Mouse (Mus musculus) midbrain, embryonic 11.5 days (tissue): ENCODE data around the gene Ankrd63. TPM values are rescaled to one million over a fixed set of nuclear protein-coding genes. Genes with fewer than 3 reads are reported as not detected.
A peak's percentile ranks its signal among the peaks of the same experiment; 100 is the strongest.

Experiments used
- ATAC-seq: fragments of 200-750 bp; cut with Nextera tagmentation; 2 replicates; pipeline ENCODE4 v1.8.0; 2017; ENCODE audit warnings: moderate TSS enrichment, moderate library complexity; ENCODE audit not compliant: low FRiP score
- DNase-seq: peaks from one replicate; pipeline ENCODE4 v3.0.0; 2015; ENCODE audit warnings: low spot score; ENCODE audit errors: missing footprints
- H3K27ac ChIP-seq: fragments of 300-500 bp; sonication (generic); 2 replicates; pipeline ENCODE4 v1.5.1; 2014; ENCODE audit warnings: low read depth, low read length
- H3K27me3 ChIP-seq: fragments of 300-500 bp; sonication (generic); 2 replicates; pipeline ENCODE4 v1.6.1; 2014; ENCODE audit warnings: mild to moderate bottlenecking, low read length, moderate library complexity, mixed read lengths; ENCODE audit not compliant: control insufficient read depth, insufficient read depth
- H3K36me3 ChIP-seq: fragments of 300-500 bp; sonication (generic); 2 replicates; pipeline ENCODE4 v1.6.1; 2014; ENCODE audit warnings: mild to moderate bottlenecking, low read length, moderate library complexity, mixed read lengths; ENCODE audit not compliant: control insufficient read depth, insufficient read depth
- H3K4me1 ChIP-seq: fragments of 300-500 bp; sonication (generic); 2 replicates; pipeline ENCODE4 v1.6.1; 2014; ENCODE audit warnings: low read length; ENCODE audit not compliant: control insufficient read depth, insufficient read depth
- H3K4me2 ChIP-seq: fragments of 300-500 bp; sonication (generic); 2 replicates; pipeline ENCODE4 v1.6.1; 2014; ENCODE audit warnings: mild to moderate bottlenecking, moderate library complexity
- H3K4me3 ChIP-seq: fragments of 300-500 bp; sonication (generic); 2 replicates; pipeline ENCODE4 v1.5.1; 2014; ENCODE audit warnings: low read depth, low read length
- H3K9ac ChIP-seq: fragments of 300-500 bp; sonication (generic); 2 replicates; pipeline ENCODE4 v1.6.1; 2014; ENCODE audit warnings: low read length
- H3K9me3 ChIP-seq: fragments of 300-500 bp; sonication (generic); 2 replicates; pipeline ENCODE4 v1.6.1; 2016; ENCODE audit warnings: low read length; ENCODE audit not compliant: control insufficient read depth
- WGBS: fragments of 180-500 bp; shearing (Covaris S2); extraction: QIAGEN DNeasy Blood & Tissue Kit; methylation state at CpG from one replicate; pipeline ENCODE4 v1.1.7; 2014; 5-methylcytosine and 5-hydroxymethylcytosine counted together
- polyA plus RNA-seq: library from polyadenylated mRNA; unstranded; fragments of >200 nt; fragmentation: Nextera tagmentation; extraction: Ambion mirVana; gene quantifications from 2 replicates; pipeline ENCODE4 v1.2.1, GENCODE M21; 2014

Ankrd63 gene
- polyA plus RNA-seq, 1 experiment from 2014 or later = not detected

GRCm38 (mm10) chr2:118673686-118674465 lies 29.9 kb downstream of the Ankrd63 start:
- Histone ChIP-seq H3K27me3 (peaks cover 46% of the 10 kb centered on the region), H3K27ac (no peak overlapping the region), H3K4me3 (no peak overlapping the region), H3K9me3 (no peaks in the 10 kb centered on the region), H3K4me1 (peaks cover 11% of the 10 kb centered on the region), H3K9ac (no peak overlapping the region), H3K36me3 (no peaks in the 10 kb centered on the region), H3K4me2 (no peak overlapping the region)
- 23% methylated on average over 15 of the region's 15 CpGs for WGBS
- DNase-seq (no peak), ATAC-seq (no peak)

DNA sequence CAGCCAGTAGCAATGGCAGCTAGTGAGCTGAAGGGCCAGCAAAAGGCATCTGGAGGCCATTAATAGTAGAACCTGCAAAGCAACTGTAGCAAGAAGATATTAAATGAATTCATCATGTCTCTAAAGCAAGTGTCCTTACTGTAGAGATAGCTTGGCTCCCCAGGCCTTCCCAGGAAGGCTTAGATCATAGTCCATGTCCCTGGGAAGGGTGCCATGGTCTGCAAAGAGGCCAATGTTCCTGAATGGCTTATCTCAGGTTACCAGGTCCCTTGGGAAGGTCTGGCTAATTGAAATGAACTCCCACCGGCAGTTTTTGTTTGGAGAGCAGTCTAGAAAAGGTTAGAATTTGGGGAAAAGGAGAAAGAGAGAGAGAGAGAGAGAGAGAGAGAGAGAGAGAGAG lies 32.0 kb downstream of the Ankrd63 start:
- no peak for DNase-seq
- Histone ChIP-seq H3K4me1 (peaks cover 3% of the 10 kb centered on the region), H3K4me2 (no peak overlapping the region), H3K4me3 (no peak overlapping the region), H3K9me3 (no peaks in the 10 kb centered on the region), H3K27ac (no peak overlapping the region), H3K9ac (no peak overlapping the region), H3K27me3 (peaks cover 25% of the 10 kb centered on the region), H3K36me3 (no peaks in the 10 kb centered on the region)
- ATAC-seq = no peak
- 56% methylated on average over 1 of the region's 1 CpGs for WGBS

DNA sequence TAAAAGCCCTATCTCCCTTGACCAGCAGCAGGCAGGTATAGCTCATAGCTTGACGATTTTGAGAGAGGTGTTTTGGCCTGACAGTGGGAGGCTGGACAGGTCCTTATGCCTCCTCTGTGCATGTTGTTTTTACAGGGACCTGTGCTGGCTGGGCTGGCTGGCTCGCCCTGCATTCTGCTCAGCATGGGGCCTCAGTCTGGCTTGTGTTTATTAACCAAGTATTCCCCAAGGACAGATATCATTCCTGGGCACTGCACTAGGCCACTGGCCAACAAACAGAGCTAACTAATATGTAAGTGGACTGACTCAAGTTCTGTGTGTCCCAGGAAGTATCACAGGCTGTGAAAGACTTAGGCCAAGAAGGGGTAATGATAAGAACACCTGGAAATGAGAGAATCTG lies 34.0 kb downstream of the Ankrd63 start:
- WGBS = 54% methylated on average over 2 of the region's 2 CpGs
- DNase-seq (no peak), ATAC-seq (no peak)
- H3K9ac ChIP-seq = no peak overlapping the region
- H3K4me2 ChIP-seq = no peak overlapping the region
- peaks cover 7% of the 10 kb centered on the region for H3K27me3 ChIP-seq
- H3K36me3 ChIP-seq = no peaks in the 10 kb centered on the region
- no peak overlapping the region for H3K27ac ChIP-seq
- H3K4me1 ChIP-seq = no peaks in the 10 kb centered on the region
- H3K9me3 ChIP-seq = no peaks in the 10 kb centered on the region
- H3K4me3 ChIP-seq = no peak overlapping the region

GRCm38 (mm10) chr2:118669245-118669644 lies 34.5 kb downstream of the Ankrd63 start:
- H3K27me3 ChIP-seq = peaks cover 7% of the 10 kb centered on the region; the same call in 1 of the 2 replicates
- H3K4me2 ChIP-seq = no peak overlapping the region
- no peak overlapping the region for H3K27ac ChIP-seq
- H3K9ac ChIP-seq = no peak overlapping the region
- H3K4me1 ChIP-seq = no peaks in the 10 kb centered on the region
- no peaks in the 10 kb centered on the region for H3K36me3 ChIP-seq
- DNase-seq = no peak
- H3K4me3 ChIP-seq = no peak overlapping the region
- no peaks in the 10 kb centered on the region for H3K9me3 ChIP-seq
- ATAC-seq = no peak
- 74% methylated on average over 6 of the region's 6 CpGs for WGBS

DNA sequence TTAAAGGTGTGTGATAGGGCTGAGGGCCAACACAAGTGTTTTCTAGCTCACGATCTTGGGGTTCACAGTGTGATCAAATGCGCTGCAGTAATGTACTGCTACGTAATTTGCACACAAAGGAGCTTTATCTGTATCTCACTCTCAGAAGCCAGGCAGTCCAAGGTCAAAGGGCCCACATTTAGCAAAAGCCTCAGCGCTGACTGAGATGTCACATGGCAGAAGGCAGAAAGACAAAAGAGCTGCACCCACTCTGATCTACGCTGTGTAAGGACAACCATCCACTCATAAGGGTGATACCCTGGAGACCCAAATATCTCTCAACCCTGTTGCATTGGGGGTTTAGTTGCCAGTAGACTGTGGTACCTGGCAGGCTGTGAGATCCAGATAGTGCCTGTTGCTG lies 36.6 kb downstream of the Ankrd63 start:
- H3K27me3 ChIP-seq = peaks cover 18% of the 10 kb centered on the region

GRCm38 (mm10) chr2:118665616-118666015 lies 38.1 kb downstream of the Ankrd63 start:
- Histone ChIP-seq H3K4me1 (peaks cover 12% of the 10 kb centered on the region), H3K36me3 (no peaks in the 10 kb centered on the region), H3K4me2 (no peak overlapping the region), H3K9me3 (no peaks in the 10 kb centered on the region), H3K27ac (no peak overlapping the region), H3K27me3 (peaks cover 18% of the 10 kb centered on the region), H3K9ac (no peak overlapping the region), H3K4me3 (no peak overlapping the region)
- DNase-seq = no peak
- WGBS = 92% methylated on average over 4 of the region's 4 CpGs
- ATAC-seq = no peak

More for the DNA sequence above, 36.6 kb downstream of the Ankrd63 start:
- H3K36me3 ChIP-seq = no peaks in the 10 kb centered on the region
- DNase-seq (no peak), ATAC-seq (no peak)
- H3K4me2 ChIP-seq = no peak overlapping the region
- H3K4me1 ChIP-seq = peaks cover 12% of the 10 kb centered on the region
- no peak overlapping the region for H3K27ac ChIP-seq
- no peak overlapping the region for H3K4me3 ChIP-seq
- no peaks in the 10 kb centered on the region for H3K9me3 ChIP-seq
- no peak overlapping the region for H3K9ac ChIP-seq
- 79% methylated on average over 5 of the region's 5 CpGs for WGBS

DNA sequence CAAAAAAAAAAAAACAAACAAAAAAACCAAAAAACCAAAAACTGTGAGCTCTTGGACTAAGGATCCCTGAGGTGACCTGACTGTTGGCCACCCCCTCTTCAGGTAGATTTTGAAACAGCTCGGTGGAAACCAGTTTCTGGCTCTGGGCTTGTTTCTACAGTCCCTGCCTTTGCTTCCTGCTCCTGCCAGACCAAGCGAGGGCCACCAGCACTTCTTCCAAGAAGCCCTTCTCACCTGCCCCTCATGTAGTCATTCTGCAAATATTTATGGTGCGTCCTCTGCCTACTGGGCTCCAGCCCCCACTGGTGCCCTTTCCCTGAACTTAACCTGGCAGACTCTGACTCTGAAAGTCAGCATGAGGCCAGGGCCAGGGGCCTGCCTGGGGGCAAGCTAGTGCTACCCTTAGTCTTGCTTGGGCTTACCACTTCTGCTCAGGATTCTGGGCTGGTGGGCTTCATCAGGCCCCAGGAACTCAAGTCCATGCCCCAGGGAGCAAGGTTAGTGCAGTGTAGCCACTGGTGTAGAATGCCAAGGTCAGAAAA lies 38.7 kb downstream of the Ankrd63 start:
- DNase-seq (no peak), ATAC-seq (no peak)
- H3K27ac ChIP-seq = no peak overlapping the region
- H3K36me3 ChIP-seq = no peaks in the 10 kb centered on the region
- H3K9ac ChIP-seq = no peak overlapping the region
- peaks cover 14% of the 10 kb centered on the region for H3K4me1 ChIP-seq
- no peak overlapping the region for H3K4me2 ChIP-seq
- no peak overlapping the region for H3K4me3 ChIP-seq
- H3K27me3 ChIP-seq = peaks cover 18% of the 10 kb centered on the region
- H3K9me3 ChIP-seq = no peaks in the 10 kb centered on the region
- WGBS = 75% methylated on average over 3 of the region's 3 CpGs

DNA sequence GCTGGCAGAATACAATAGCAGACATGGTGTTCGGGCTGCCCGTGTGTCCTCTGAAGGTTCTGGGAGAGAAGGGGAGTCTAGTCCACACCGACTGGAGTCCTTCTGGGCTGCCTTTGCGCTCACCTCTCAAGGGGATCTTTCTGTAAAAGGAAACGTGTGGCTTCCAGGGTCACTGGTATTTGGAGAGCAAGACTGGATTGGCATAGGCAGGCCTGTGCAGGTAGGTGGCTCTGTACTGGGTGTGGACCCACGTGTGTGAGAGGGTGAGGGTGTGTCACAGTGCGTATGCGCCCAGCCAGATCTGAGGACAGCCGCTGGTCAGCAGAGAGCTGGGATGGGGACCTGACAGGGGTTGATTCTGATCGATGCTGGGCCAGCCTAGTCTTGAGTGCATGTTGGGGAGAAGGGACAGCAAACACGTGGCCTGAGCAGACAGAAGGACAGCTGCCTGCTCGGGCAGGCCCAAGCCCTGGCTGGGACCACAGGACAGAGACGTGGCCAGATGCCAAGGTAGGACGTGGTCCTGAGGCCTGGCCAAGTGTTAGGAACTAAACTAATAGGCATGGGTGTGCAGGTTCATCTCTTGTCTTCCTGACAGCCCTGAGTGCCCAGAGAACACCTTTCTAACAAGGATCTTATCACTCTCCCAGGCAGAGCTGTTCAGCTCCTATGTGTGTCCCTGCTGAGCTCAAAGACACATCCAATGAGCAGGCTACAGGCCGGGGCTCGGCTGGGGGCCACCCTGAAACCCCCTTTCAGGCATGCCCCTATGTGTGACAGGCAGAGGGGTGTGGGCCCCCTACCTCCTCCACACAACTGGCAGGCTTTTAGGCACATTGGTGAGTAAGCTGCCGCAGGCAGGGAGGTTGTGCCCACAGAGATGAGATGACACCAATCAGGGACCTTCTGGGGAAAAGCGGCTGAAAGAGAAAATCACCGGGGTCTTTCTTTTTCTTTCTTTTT lies 39.7 kb downstream of the Ankrd63 start:
- Histone ChIP-seq H3K9me3 (no peaks in the 10 kb centered on the region), H3K27ac (no peak overlapping the region), H3K9ac (peak overlapping the region; percentile 63), H3K4me3 (peak overlapping the region; percentile 39), H3K27me3 (peaks cover 18% of the 10 kb centered on the region), H3K36me3 (no peaks in the 10 kb centered on the region), H3K4me1 (peaks cover 20% of the 10 kb centered on the region), H3K4me2 (peak overlapping the region; percentile 80)
- WGBS = 49% methylated on average over 19 of the region's 19 CpGs
- DNase-seq (no peak), ATAC-seq (peak; percentile 39; the same call in 1 of the 2 replicates)
